Comparison of ENCODE assay signal across 8 mouse cellular contexts in genomic region chr10:127324495-127324894, GRCm38 (mm10). TPM values are rescaled to one million over a fixed set of nuclear protein-coding genes. Genes with fewer than 3 reads are reported as not detected.
DNase-seq lines count a peak whose midpoint lies in the region; ATAC-seq and TF ChIP-seq lines count a peak whose summit lies in the region.

No protein-coding gene starts in this region.

- no peak overlapping the region for H3K4me3 ChIP-seq in neural tube, embryonic 15.5 days (replicated peaks)
- H3K4me3 ChIP-seq in intestine, postnatal 0 days (ENCODE audit: low read depth, low read length): no peak overlapping the region
- no peak overlapping the region for H3K4me3 ChIP-seq in lung, embryonic 14.5 days (ENCODE audit: low read depth, low read length)
- H3K4me3 ChIP-seq in stomach, postnatal 0 days (ENCODE audit: low read depth, low read length): no peak overlapping the region

- ATAC-seq in neural tube, embryonic 15.5 days (ENCODE audit: low FRiP score): no peak
- ATAC-seq in intestine, postnatal 0 days: peak; percentile 49
- ATAC-seq in lung, embryonic 14.5 days (ENCODE audit: insufficient read depth): no peak
- ATAC-seq in stomach, postnatal 0 days (ENCODE audit: low FRiP score, low TSS enrichment): peak; percentile 20; the same call in 1 of the 2 replicates
- no peak for ATAC-seq in cerebellum, adult (ENCODE audit: insufficient number of reproducible peaks, low FRiP score, low TSS enrichment)

- H3K27ac ChIP-seq in neural tube, embryonic 15.5 days (replicated peaks): no peak overlapping the region
- no peak overlapping the region for H3K27ac ChIP-seq in intestine, postnatal 0 days (ENCODE audit: low read depth, low read length)
- H3K27ac ChIP-seq in lung, embryonic 14.5 days (ENCODE audit: low read depth): no peak overlapping the region
- no peak overlapping the region for H3K27ac ChIP-seq in stomach, postnatal 0 days (replicated peaks)

- peaks cover 70% of the 10 kb centered on the region for H3K27me3 ChIP-seq in neural tube, embryonic 15.5 days (replicated peaks)
- H3K27me3 ChIP-seq in intestine, postnatal 0 days (replicated peaks; ENCODE audit: control insufficient read depth, insufficient read depth, low read length): 0 out of 2 replicates have a peak, but pooled peaks cover 3% of the 10 kb centered on the region
- H3K27me3 ChIP-seq in lung, embryonic 14.5 days (ENCODE audit: insufficient read depth, low read length): peaks cover 52% of the 10 kb centered on the region
- H3K27me3 ChIP-seq in stomach, postnatal 0 days (ENCODE audit: control insufficient read depth, insufficient read depth, low read length): no peaks in the 10 kb centered on the region

- DNase-seq in neural tube, embryonic 10.5 days (ENCODE audit: extremely low spot score, low spot score): peak; percentile 49
- peak; percentile 85 for DNase-seq in c-Kit-positive CD71-negative TER-119-negative erythroid progenitor cells, embryonic 14.5 days (ENCODE audit: low read depth)
- DNase-seq in lung, embryonic 14.5 days: peak; percentile 70
- DNase-seq in stomach, postnatal 0 days (ENCODE audit: low spot score): peak; percentile 82
- no peak for DNase-seq in cerebellum, postnatal 4 days (ENCODE audit: low spot score in 2 of 2)

- no peaks in the 10 kb centered on the region for H3K36me3 ChIP-seq in neural tube, embryonic 15.5 days
- H3K36me3 ChIP-seq in intestine, postnatal 0 days (ENCODE audit: control insufficient read depth, insufficient read depth): no peaks in the 10 kb centered on the region
- no peaks in the 10 kb centered on the region for H3K36me3 ChIP-seq in lung, embryonic 14.5 days (ENCODE audit: insufficient read depth)
- no peaks in the 10 kb centered on the region for H3K36me3 ChIP-seq in stomach, postnatal 0 days (ENCODE audit: control insufficient read depth, insufficient read depth, low read length)

- no peaks in the 10 kb centered on the region for H3K9me3 ChIP-seq in neural tube, embryonic 15.5 days (replicated peaks)
- no peaks in the 10 kb centered on the region for H3K9me3 ChIP-seq in intestine, postnatal 0 days (ENCODE audit: control insufficient read depth)
- H3K9me3 ChIP-seq in lung, embryonic 14.5 days (ENCODE audit: low read depth, low read length): 0 out of 2 replicates have a peak, but pooled peaks cover 5% of the 10 kb centered on the region
- no peaks in the 10 kb centered on the region for H3K9me3 ChIP-seq in stomach, postnatal 0 days (ENCODE audit: control insufficient read depth, low read length)

- peaks cover 15% of the 10 kb centered on the region for H3K4me1 ChIP-seq in neural tube, embryonic 15.5 days
- H3K4me1 ChIP-seq in intestine, postnatal 0 days (replicated peaks; ENCODE audit: control insufficient read depth, insufficient read depth, low read length): 0 out of 2 replicates have a peak, but pooled peaks cover 4% of the 10 kb centered on the region
- peaks cover 5% of the 10 kb centered on the region; the same call in 1 of the 2 replicates for H3K4me1 ChIP-seq in lung, embryonic 14.5 days (ENCODE audit: insufficient read depth)
- H3K4me1 ChIP-seq in stomach, postnatal 0 days (replicated peaks; ENCODE audit: control insufficient read depth, insufficient read depth): peaks cover 10% of the 10 kb centered on the region; the same call in 1 of the 2 replicates

- H3K4me2 ChIP-seq in neural tube, embryonic 15.5 days: no peak overlapping the region
- no peak overlapping the region for H3K4me2 ChIP-seq in intestine, postnatal 0 days (replicated peaks; ENCODE audit: low read depth)
- H3K4me2 ChIP-seq in lung, embryonic 14.5 days: peak overlapping the region; percentile 15; the same call in 1 of the 2 replicates
- H3K4me2 ChIP-seq in stomach, postnatal 0 days (replicated peaks; ENCODE audit: low read depth): no peak overlapping the region

- TF ChIP-seq EP300 in stomach, postnatal 0 days (optimal IDR thresholded peaks at IDR 0.05): no peak

- WGBS in neural tube, embryonic 15.5 days: 8% methylated on average over 7 of the region's 7 CpGs
- 10% methylated on average over 7 of the region's 7 CpGs for WGBS in intestine, postnatal 0 days
- WGBS in lung, embryonic 14.5 days: 10% methylated on average over 7 of the region's 7 CpGs
- 10% methylated on average over 6 of the region's 7 CpGs for WGBS in stomach, postnatal 0 days

- TF ChIP-seq CTCF in intestine, postnatal 0 days (IDR thresholded peaks at IDR 0.05; ENCODE audit: low read depth): peak; percentile 72
- TF ChIP-seq CTCF in lung, embryonic 14.5 days (IDR thresholded peaks at IDR 0.05; ENCODE audit: low read depth): peak; percentile 52
- peak; percentile 71 for TF ChIP-seq CTCF in stomach, postnatal 0 days (IDR thresholded peaks at IDR 0.05; ENCODE audit: low read depth)

- H3K9ac ChIP-seq in neural tube, embryonic 15.5 days (replicated peaks): no peak overlapping the region
- no peak overlapping the region for H3K9ac ChIP-seq in intestine, postnatal 0 days (ENCODE audit: low read depth, low read length)
- H3K9ac ChIP-seq in lung, embryonic 14.5 days: no peak overlapping the region
- no peak overlapping the region for H3K9ac ChIP-seq in stomach, postnatal 0 days (ENCODE audit: low read length)

RNA-seq across cellular contexts. Expression of gene Arhgap9, which starts 2.7 kb away (rescaled TPM):
- 0.88 and 13.1 TPM in 2 replicates for polyA plus RNA-seq in neural tube, embryonic 15.5 days (2015; fragmentation: Nextera tagmentation; extraction: Ambion mirVana)
- 9.5 and 12.0 TPM in 2 replicates for polyA plus RNA-seq in intestine, postnatal 0 days (2015; fragmentation: Nextera tagmentation; extraction: Ambion mirVana)
- 3.2 and 4.2 TPM in 2 replicates for polyA plus RNA-seq in lung, embryonic 14.5 days (2014; fragmentation: Nextera tagmentation; extraction: Ambion mirVana)
- 5.2 and 5.7 TPM in 2 replicates for polyA plus RNA-seq in stomach, postnatal 0 days (2015; fragmentation: Nextera tagmentation; extraction: Ambion mirVana)

RNA-seq across cellular contexts. Expression of gene Mars, which starts 12.9 kb away (rescaled TPM):
- 108 and 115 TPM in 2 replicates for polyA plus RNA-seq in neural tube, embryonic 15.5 days (2015; fragmentation: Nextera tagmentation; extraction: Ambion mirVana)
- polyA plus RNA-seq in intestine, postnatal 0 days (2015; fragmentation: Nextera tagmentation; extraction: Ambion mirVana): 47.2 and 50.7 TPM in 2 replicates
- 128 and 132 TPM in 2 replicates for polyA plus RNA-seq in lung, embryonic 14.5 days (2014; fragmentation: Nextera tagmentation; extraction: Ambion mirVana)
- 66.6 and 70.4 TPM in 2 replicates for polyA plus RNA-seq in stomach, postnatal 0 days (2015; fragmentation: Nextera tagmentation; extraction: Ambion mirVana)

RNA-seq across cellular contexts. Expression of gene Gli1, which starts 17.3 kb away (rescaled TPM):
- 1.8 and 2.7 TPM in 2 replicates for polyA plus RNA-seq in neural tube, embryonic 15.5 days (2015; fragmentation: Nextera tagmentation; extraction: Ambion mirVana)
- 2.0 TPM in 2 replicates for polyA plus RNA-seq in intestine, postnatal 0 days (2015; fragmentation: Nextera tagmentation; extraction: Ambion mirVana)
- 14.7 and 16.9 TPM in 2 replicates for polyA plus RNA-seq in lung, embryonic 14.5 days (2014; fragmentation: Nextera tagmentation; extraction: Ambion mirVana)
- polyA plus RNA-seq in stomach, postnatal 0 days (2015; fragmentation: Nextera tagmentation; extraction: Ambion mirVana): 2.3 and 2.4 TPM in 2 replicates

RNA-seq across cellular contexts. Expression of gene Inhbe, which starts 29.7 kb away (rescaled TPM):
- polyA plus RNA-seq in neural tube, embryonic 15.5 days (2015; fragmentation: Nextera tagmentation; extraction: Ambion mirVana): 0.03 TPM in 1 of 2 replicates, not detected in the other
- 0.04 TPM in 1 of 2 replicates, not detected in the other for polyA plus RNA-seq in intestine, postnatal 0 days (2015; fragmentation: Nextera tagmentation; extraction: Ambion mirVana)
- 0.04 TPM in 1 of 2 replicates, not detected in the other for polyA plus RNA-seq in lung, embryonic 14.5 days (2014; fragmentation: Nextera tagmentation; extraction: Ambion mirVana)
- polyA plus RNA-seq in stomach, postnatal 0 days (2015; fragmentation: Nextera tagmentation; extraction: Ambion mirVana): 0.02 and 0.12 TPM in 2 replicates

RNA-seq across cellular contexts. Expression of gene Mbd6, which starts 35.7 kb away (rescaled TPM):
- polyA plus RNA-seq in neural tube, embryonic 15.5 days (2015; fragmentation: Nextera tagmentation; extraction: Ambion mirVana): 16.4 and 18.3 TPM in 2 replicates
- polyA plus RNA-seq in intestine, postnatal 0 days (2015; fragmentation: Nextera tagmentation; extraction: Ambion mirVana): 8.7 and 12.8 TPM in 2 replicates
- polyA plus RNA-seq in lung, embryonic 14.5 days (2014; fragmentation: Nextera tagmentation; extraction: Ambion mirVana): 19.1 and 19.4 TPM in 2 replicates
- polyA plus RNA-seq in stomach, postnatal 0 days (2015; fragmentation: Nextera tagmentation; extraction: Ambion mirVana): 8.5 and 8.9 TPM in 2 replicates

Comparison
In these comparisons a context has a peak if more than half of its experiments do, and no peak if none do; other contexts are left out.
1. DNase-seq: peak in neural tube, embryonic 10.5 days (single experiment), c-Kit-positive CD71-negative TER-119-negative erythroid progenitor cells, embryonic 14.5 days (single experiment), lung, embryonic 14.5 days (single experiment) and stomach, postnatal 0 days (single experiment); none in cerebellum, postnatal 4 days (0 of 2).
2. ATAC-seq: peak in intestine, postnatal 0 days (single experiment) and stomach, postnatal 0 days (single experiment); none in neural tube, embryonic 15.5 days (single experiment), lung, embryonic 14.5 days (single experiment) and cerebellum, adult (single experiment).
3. Peak in every context shown above with its lines, with median percentiles within 50 percentile points of each other: CTCF ChIP-seq.